Mouse (Mus musculus) gastrocnemius, adult 2 months (tissue): ENCODE results near the gene Slc39a9. TPM values are rescaled to one million over a fixed set of nuclear protein-coding genes. Genes with fewer than 3 reads are reported as not detected.
A peak's percentile ranks its signal among the peaks of the same experiment; 100 is the strongest.

Experiments
- DNase-seq: peaks from one replicate; pipeline ENCODE4 v3.0.0; 2022
- H3K27ac ChIP-seq: fragments of 200-600 bp; 2 replicates; pipeline ENCODE4 v1.8.1; 2022; ENCODE audit warnings: mild to moderate bottlenecking
- H3K4me3 ChIP-seq: fragments of 200-600 bp; 2 replicates; pipeline ENCODE4 v1.8.1; 2022; ENCODE audit warnings: mild to moderate bottlenecking, moderate library complexity
- CTCF ChIP-seq: fragments of 200-600 bp; IDR thresholded peaks from 2 replicates; pipeline ENCODE4 v1.8.1; 2022; ENCODE audit warnings: antibody characterized with exemption, mild to moderate bottlenecking, moderate library complexity
- intact Hi-C: fragments of 180-260 bp; cut with DNase I; formaldehyde crosslinking; loops from one replicate; pipeline ENCODE4 v1.15.1; 2025
- total RNA-seq, 2 experiments: library from RNA; stranded (reverse); gene quantifications; 2 replicates each; pipeline ENCODE4 v1.2.3; 2021

The Slc39a9 gene
- total RNA-seq, 2 experiments from 2014 or later, result 7.8 to 11.6 TPM

- DNase-seq, result no peak
- intact Hi-C loops, result no loop called here
- no peak overlapping the region for H3K27ac ChIP-seq
- no peak overlapping the region for H3K4me3 ChIP-seq
- no peak for TF ChIP-seq CTCF
Measured at GRCm38 (mm10) chr12:80612113-80612791, 31.4 kb upstream of the Slc39a9 start.

GRCm38 (mm10) chr12:80615371-80616257 lies 28.1 kb upstream of the Slc39a9 start:
- H3K27ac ChIP-seq, result no peak overlapping the region
- no peak for DNase-seq
- intact Hi-C loops, result no loop called here
- no peak for TF ChIP-seq CTCF
- H3K4me3 ChIP-seq, result no peak overlapping the region

DNA sequence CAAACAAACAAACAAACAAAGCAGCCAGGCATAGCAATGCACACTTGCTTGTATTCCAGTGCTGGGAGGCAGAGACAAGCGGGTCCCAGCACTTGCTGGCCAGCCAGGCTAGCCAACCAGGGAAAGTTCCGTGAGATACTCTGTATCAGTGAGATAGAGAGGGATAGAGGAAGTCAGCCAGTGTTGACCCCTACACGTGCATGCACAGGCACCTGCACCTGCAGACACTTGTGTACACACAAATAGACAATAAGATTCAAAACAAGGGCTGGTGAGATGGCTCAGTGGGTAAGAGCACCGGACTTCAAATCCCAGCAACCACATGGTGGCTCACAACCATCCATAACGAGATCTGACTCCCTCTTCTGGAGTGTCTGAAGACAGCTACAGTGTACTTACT lies 23.2 kb upstream of the Slc39a9 start:
- DNase-seq, result no peak
- intact Hi-C loops, result no loop called here
- no peak overlapping the region for H3K4me3 ChIP-seq
- no peak for TF ChIP-seq CTCF
- H3K27ac ChIP-seq, result no peak overlapping the region

DNA sequence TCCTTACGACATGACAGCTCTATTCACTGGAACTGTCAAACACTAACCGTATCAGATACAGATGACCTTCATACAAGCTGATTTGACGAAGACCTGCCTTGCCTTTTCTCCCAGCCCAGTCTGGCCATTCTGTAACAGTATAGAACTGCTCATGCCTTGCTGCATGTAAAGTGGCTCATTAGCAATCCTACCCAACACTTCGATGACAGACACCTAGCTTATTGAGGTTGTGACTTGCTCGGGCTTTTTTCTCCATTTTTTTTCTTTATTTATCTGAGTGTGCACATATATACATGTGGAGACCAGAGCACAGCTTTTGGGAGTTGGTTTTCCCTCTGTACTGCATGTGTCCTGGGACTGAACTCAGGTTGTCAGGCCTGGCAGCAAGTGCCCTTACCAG lies 11.9 kb upstream of the Slc39a9 start:
- H3K4me3 ChIP-seq, result no peak overlapping the region
- H3K27ac ChIP-seq, result no peak overlapping the region
- intact Hi-C loops, result no loop called here
- no peak for TF ChIP-seq CTCF
- no peak for DNase-seq

DNA sequence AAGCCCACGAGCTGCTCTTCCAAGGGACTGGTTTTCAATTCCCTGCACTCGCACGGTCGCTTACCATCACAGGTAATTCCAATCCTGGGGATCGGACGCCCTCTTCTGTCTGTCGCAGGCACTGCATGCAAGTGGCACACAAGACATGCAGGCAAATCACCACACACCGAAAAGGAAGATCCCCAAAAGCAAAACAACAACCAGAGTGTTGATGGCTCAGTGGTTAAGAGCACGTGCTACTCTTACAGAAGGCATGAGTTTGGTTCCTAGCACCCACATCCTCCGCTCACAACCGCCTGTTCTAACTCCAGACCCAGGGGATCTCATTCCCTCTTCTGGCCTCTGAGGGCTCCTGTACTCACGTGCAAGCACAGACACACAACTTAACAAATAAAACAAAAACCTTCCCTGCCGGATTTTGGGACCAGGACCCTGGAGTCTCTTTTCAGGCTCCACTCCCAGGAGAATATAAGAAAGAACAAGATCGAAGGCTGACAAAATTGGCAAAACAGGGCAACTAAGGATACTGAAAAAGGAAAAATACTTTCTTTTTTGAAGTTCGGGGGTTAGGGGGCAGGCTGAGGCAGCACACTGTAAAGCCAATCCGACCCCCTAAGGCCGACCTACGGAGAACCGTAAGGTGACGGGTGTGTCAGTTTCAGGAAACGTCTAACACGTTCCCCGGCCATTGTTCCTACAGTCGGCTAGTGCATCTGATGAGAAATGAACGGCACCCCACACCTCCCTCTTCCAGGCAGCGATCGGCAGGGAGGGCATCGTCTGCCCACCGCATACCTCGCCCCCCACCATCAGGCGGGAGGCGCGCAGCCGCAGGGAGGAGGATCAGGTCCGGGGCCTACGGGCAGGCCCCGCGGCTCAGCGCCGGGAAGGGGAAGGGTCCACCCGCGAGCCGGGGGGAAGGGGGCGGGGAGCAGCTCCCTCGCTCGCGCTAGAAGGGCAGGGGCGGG lies 674 bp upstream of the Slc39a9 start:
- peak; percentile 52 for DNase-seq
- intact Hi-C loops, result loop anchor here (5.0 to 10.0 kb wide), 5 partner anchors 178 to 1468 kb away; partner anchors contain the start of genes Exd2, Srsf5 and Vti1b
- peak; percentile 66 for TF ChIP-seq CTCF
- peak overlapping the region; percentile 93 for H3K27ac ChIP-seq
- H3K4me3 ChIP-seq, result peak overlapping the region; percentile 90

DNA sequence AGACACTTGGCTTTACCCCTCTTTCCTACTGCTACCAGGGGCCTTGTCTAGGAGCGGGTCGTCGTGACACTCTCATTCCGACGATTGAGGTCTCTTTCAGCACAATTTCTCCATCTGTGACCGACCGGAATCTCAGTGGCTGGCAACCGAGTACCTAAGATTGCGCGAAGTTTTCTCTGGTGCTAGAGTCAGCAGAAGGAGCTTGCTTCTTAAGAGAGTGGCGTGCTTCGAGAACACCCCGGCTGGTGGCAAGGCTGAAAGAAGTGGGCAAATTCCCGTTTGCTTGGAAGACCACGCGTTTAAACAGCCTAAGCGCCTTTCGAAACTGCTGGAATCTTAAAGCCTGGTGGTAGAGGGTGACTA lies 804 bp downstream of the Slc39a9 start:
- peak overlapping the region; percentile 93 for H3K27ac ChIP-seq
- peak overlapping the region; percentile 90 for H3K4me3 ChIP-seq
- no peak for TF ChIP-seq CTCF
- DNase-seq, result no peak
- intact Hi-C loops, result loop anchor here (5.0 to 10.0 kb wide), 5 partner anchors 180 to 1470 kb away; partner anchors contain the start of genes Exd2, Srsf5 and Vti1b

DNA sequence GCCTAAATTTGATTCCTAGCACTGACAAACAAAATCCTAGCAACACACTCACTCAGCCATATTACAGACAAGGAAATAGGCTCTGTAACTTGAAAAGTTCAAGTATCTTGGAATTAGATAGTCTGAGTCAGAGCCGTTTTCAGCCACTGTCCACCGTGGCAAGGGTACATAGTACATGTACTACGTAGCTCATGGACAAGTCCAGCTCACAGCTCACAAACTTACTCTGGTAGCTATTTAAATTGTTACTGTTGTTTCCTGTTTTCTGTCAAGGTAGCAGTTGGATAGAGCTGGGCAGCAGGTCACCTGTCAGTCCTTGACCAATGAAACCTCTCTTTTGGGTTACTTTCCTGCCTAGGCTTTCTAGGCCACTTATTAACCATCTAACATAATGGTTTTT lies 2.7 kb downstream of the Slc39a9 start:
- Histone ChIP-seq H3K27ac (no peak overlapping the region), H3K4me3 (peak overlapping the region; percentile 90)
- intact Hi-C loops, result loop anchor here (10.0 kb wide), 4 partner anchors 182 to 1472 kb away; partner anchors contain the start of genes Exd2 and Vti1b
- TF ChIP-seq CTCF, result no peak
- DNase-seq, result no peak

- no peak for TF ChIP-seq CTCF
- intact Hi-C loops, result no loop called here
- peak; percentile 36 for DNase-seq
- peak overlapping the region; percentile 13; the same call in 1 of the 2 replicates for H3K4me3 ChIP-seq
- peak overlapping the region; percentile 53 for H3K27ac ChIP-seq
Measured at GRCm38 (mm10) chr12:80653951-80654658, 10.4 kb downstream of the Slc39a9 start.

- Histone ChIP-seq H3K27ac (peak overlapping the region; percentile 53; the same call in 1 of the 2 replicates), H3K4me3 (no peak overlapping the region)
- intact Hi-C loops, result no loop called here
- peak; percentile 38 for DNase-seq
- TF ChIP-seq CTCF, result no peak
Measured at GRCm38 (mm10) chr12:80654659-80655025, 11.0 kb downstream of the Slc39a9 start.

- no peak for DNase-seq
- H3K27ac ChIP-seq, result no peak overlapping the region
- no peak for TF ChIP-seq CTCF
- H3K4me3 ChIP-seq, result no peak overlapping the region
- intact Hi-C loops, result no loop called here
Measured at GRCm38 (mm10) chr12:80658661-80659060, 15.0 kb downstream of the Slc39a9 start.

DNA sequence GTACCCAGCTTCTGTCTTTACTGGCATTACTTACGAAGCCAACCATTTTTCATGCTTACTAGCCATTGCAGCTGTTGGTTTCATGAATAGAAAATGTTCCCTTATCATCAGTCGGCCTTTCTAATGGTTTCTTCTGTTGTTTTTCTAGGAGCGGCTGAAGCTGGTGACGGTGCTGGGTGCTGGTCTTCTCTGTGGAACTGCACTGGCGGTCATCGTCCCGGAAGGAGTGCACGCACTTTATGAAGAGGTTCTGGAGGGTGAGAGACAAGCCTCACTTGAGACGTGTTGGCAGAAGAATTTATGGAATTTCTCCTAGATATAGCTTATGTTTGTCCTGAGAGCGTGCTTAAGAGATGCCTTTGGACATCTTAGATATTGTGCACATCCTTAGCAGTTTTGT lies 18.6 kb downstream of the Slc39a9 start:
- intact Hi-C loops, result no loop called here

GRCm38 (mm10) chr12:80663935-80664334 lies 20.3 kb downstream of the Slc39a9 start:
- no peak overlapping the region for H3K27ac ChIP-seq
- no peak overlapping the region for H3K4me3 ChIP-seq
- TF ChIP-seq CTCF, result no peak
- intact Hi-C loops, result no loop called here
- DNase-seq, result no peak

More for the DNA sequence above, 18.6 kb downstream of the Slc39a9 start:
- Histone ChIP-seq H3K27ac (no peak overlapping the region), H3K4me3 (no peak overlapping the region)
- no peak for DNase-seq
- TF ChIP-seq CTCF, result no peak
